In genomic region chr2:154943101-154943500, GRCm38 (mm10) we compare ENCODE assay signal across 8 mouse cellular contexts. TPM values are rescaled to one million over a fixed set of nuclear protein-coding genes. Genes with fewer than 3 reads are reported as not detected.
DNase-seq lines count a peak whose midpoint lies in the region; ATAC-seq lines count a peak whose summit lies in the region.

No protein-coding gene starts in this region.

- H3K4me3 ChIP-seq in embryonic facial prominence, embryonic 10.5 days, result peak overlapping the region; percentile 38
- H3K4me3 ChIP-seq in midbrain, embryonic 12.5 days, result no peak overlapping the region

- WGBS in embryonic facial prominence, embryonic 10.5 days, result 7% methylated on average over 11 of the region's 11 CpGs
- WGBS in midbrain, embryonic 12.5 days, result 7% methylated on average over 11 of the region's 11 CpGs

- H3K4me1 ChIP-seq in embryonic facial prominence, embryonic 10.5 days, result peaks cover 21% of the 10 kb centered on the region
- peaks cover 11% of the 10 kb centered on the region; the same call in 1 of the 2 replicates for H3K4me1 ChIP-seq in midbrain, embryonic 12.5 days

- H3K36me3 ChIP-seq in embryonic facial prominence, embryonic 10.5 days (replicated peaks), result no peaks in the 10 kb centered on the region
- H3K36me3 ChIP-seq in midbrain, embryonic 12.5 days, result no peaks in the 10 kb centered on the region

- DNase-seq in CD4-positive, CD25-positive, alpha-beta regulatory T cell, adult 2 months (ENCODE audit: low read depth, low spot score), result peak; percentile 78
- DNase-seq in embryonic facial prominence, embryonic 10.5 days (ENCODE audit: low spot score), result peak; percentile 85
- peak; percentile 49 for DNase-seq in kidney, adult 11 months
- DNase-seq in left cerebral cortex, postnatal 4 days, result peak; percentile 83
- peak; percentile 22 for DNase-seq in spleen, adult 12 weeks (ENCODE audit: low spot score)

- H3K9me3 ChIP-seq in embryonic facial prominence, embryonic 10.5 days, result no peaks in the 10 kb centered on the region
- no peaks in the 10 kb centered on the region for H3K9me3 ChIP-seq in midbrain, embryonic 12.5 days

- H3K27ac ChIP-seq in embryonic facial prominence, embryonic 10.5 days (replicated peaks), result 0 out of 2 replicates have a peak overlapping the region, but pooled peaks have one; percentile 27
- H3K27ac ChIP-seq in midbrain, embryonic 12.5 days (replicated peaks), result no peak overlapping the region

- H3K27me3 ChIP-seq in embryonic facial prominence, embryonic 10.5 days (replicated peaks; ENCODE audit: low read depth, poor library complexity, severe bottlenecking), result 0 out of 2 replicates have a peak, but pooled peaks cover 5% of the 10 kb centered on the region
- peaks cover 5% of the 10 kb centered on the region; the same call in 1 of the 2 replicates for H3K27me3 ChIP-seq in midbrain, embryonic 12.5 days

- no peak overlapping the region for H3K9ac ChIP-seq in midbrain, embryonic 12.5 days (replicated peaks)

- intact Hi-C loops in left cerebral cortex, postnatal 4 days (cut with DNase I), result no loop called here

- no peak for ATAC-seq in CD4-positive, CD25-positive, alpha-beta regulatory T cell, adult 4 months
- ATAC-seq in granulocyte monocyte progenitor cell, adult 5-6 weeks (replicated peaks; ENCODE audit: poor library complexity, severe bottlenecking), result peak; percentile 69
- no peak for ATAC-seq in midbrain, embryonic 12.5 days (ENCODE audit: low FRiP score, low read depth)

- peak overlapping the region; percentile 23 for H3K4me2 ChIP-seq in midbrain, embryonic 12.5 days (replicated peaks)

RNA-seq across cellular contexts. Expression of gene Eif2s2, which starts 50.4 kb away (rescaled TPM):
- 100 to 1,000 TPM in 1 of 2 experiments, 10 to 100 TPM in 1; 85.5 to 102 TPM for polyA plus RNA-seq in CD4-positive, CD25-positive, alpha-beta regulatory T cell, adult 4 months (2017; shearing (Covaris generic))
- polyA plus RNA-seq in embryonic facial prominence, embryonic 10.5 days (2016; fragmentation: Nextera tagmentation; extraction: Ambion mirVana), result 124 and 138 TPM in 2 replicates
- 145 and 157 TPM in 2 replicates for total RNA-seq in granulocyte monocyte progenitor cell, adult 5-6 weeks (2014; fragmentation: Nextera tagmentation)
- total RNA-seq in granulocyte monocyte progenitor cell, adult 5-6 weeks (2017), result 212 and 223 TPM in 2 replicates
- total RNA-seq in left cerebral cortex, postnatal 4 days (2021), result 10 to 100 TPM; 94.1 to 99.9 TPM
- 93.9 and 103 TPM in 2 replicates for polyA plus RNA-seq in midbrain, embryonic 12.5 days (2016; fragmentation: Nextera tagmentation; extraction: Ambion mirVana)

Comparison
In these comparisons a context has a peak if more than half of its experiments do, and no peak if none do; other contexts are left out.
1. DNase-seq: peak in every context shown above with its lines; median percentile 85 in embryonic facial prominence, embryonic 10.5 days; 83 in left cerebral cortex, postnatal 4 days; 78 in CD4-positive, CD25-positive, alpha-beta regulatory T cell, adult 2 months; 49 in kidney, adult 11 months; 22 in spleen, adult 12 weeks.